Mouse (Mus musculus) neutrophil, adult 5-6 weeks (primary cell): ENCODE measurements around the gene Ccdc97. TPM values are rescaled to one million over a fixed set of nuclear protein-coding genes. Genes with fewer than 3 reads are reported as not detected.
A peak's percentile ranks its signal among the peaks of the same experiment; 100 is the strongest.

Experiments
- ATAC-seq: fragments of 151-379, 151-347 bp; 2 replicates; pipeline ENCODE4 v1.8.0; 2017; ENCODE audit warnings: mild to moderate bottlenecking, moderate TSS enrichment; ENCODE audit not compliant: insufficient number of reproducible peaks, poor library complexity, low FRiP score, severe bottlenecking; ENCODE audit errors: extremely low read depth
- total RNA-seq: library from RNA; stranded (forward); fragments of 200-1000 nt; gene quantifications from 2 replicates; pipeline ENCODE4 v1.2.3, GENCODE M21; 2017

The Ccdc97 gene
- total RNA-seq, 1 experiment from 2014 or later: 30.7 TPM

DNA sequence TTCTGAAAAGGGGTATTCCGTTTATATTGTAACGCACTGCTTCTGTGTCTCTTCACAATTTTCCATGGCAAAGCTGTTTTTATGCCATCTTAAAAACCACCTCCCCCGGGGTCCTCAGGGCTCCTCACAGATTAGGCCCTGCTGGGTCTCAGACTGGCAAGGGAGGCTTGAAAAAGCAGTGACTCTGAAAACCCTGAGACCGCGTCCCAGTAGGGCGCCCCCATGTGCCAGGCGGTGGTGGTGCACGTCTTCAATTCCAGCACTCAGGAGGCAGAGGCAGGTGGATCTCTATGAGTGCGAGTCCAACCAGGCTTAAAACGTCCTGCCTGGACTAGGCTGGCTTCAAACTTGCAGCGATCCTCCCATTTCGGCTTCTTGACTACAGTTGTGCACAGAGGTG lies 18.2 kb downstream of the Ccdc97 start:
- ATAC-seq: peak; percentile 50; the same call in 1 of the 2 replicates

DNA sequence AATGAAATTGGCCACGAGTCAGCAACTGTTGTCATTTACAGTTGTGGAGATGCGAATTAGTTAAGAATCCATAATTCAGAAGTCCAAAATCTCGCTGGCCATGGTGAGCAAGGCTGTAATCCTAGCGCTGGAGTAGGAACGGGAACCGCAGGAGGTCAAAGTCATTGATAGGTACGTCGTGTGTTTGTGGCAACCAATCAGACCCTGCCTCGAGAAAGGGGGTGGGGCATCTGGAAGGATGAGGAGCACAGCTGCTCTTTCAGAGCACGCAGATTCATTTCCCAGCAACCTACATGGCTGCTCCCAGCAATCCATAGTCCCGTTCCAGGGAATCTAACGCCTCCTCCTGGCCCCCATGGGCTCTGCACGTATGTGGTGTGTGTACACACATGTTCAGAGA lies 19.0 kb downstream of the Ccdc97 start:
- ATAC-seq: no peak

DNA sequence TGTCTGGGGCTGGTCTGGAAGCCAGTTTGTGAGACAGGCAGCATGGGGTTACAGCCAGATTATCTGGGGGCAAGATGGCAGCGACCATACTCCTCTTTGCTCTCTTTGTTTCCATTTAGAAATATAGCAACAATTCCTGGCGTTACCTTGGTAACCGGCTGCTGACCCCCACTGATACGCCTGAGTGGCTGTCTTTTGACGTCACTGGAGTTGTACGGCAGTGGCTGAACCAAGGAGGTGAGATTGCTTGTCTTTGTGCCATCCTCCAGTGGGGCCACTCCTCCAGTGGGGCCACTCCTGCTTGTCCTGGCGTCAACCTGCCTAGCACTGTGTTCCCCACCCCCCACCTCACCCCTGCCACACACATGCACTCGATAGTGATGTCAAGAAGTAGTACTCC lies 24.8 kb downstream of the Ccdc97 start:
- ATAC-seq: no peak

DNA sequence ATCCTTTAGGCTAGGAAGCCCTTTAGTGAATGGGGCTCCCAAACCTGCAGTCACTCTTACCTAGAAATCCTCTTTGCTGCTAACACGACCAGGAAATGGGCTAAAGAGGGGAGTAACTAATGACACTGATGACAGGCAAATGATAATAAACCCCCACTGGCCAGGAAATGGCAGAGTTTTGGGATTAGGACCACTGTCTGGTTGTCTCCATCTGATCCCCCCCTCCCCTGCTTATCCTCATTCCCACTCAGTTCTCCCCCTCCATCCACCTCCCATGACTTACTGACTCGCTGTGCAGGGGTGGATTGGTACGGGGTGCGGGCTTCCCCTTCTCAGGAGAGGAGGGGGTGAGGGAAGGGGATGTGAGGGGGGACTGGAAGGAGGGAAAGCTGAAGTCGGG lies 28.8 kb downstream of the Ccdc97 start:
- ATAC-seq: no peak

DNA sequence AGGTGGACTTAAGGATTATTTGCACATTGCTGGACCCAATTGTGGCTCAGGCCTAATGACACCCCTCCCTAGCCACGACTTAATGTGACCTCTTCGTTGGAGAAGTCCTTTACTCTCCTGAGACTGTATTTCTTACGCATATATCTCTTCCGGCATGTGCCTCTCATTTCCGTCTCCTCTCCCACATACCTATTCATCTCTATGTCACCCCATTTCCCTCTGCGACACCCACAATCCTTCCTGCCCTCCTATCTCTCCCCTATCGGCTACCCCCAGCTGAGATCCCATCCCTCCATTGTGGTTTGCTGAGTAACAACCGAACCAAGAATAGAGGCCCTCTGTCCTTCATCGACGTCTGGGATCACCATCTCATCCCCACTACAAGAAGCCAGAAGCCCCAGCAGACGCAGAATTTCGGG lies 29.3 kb downstream of the Ccdc97 start:
- ATAC-seq: peak; percentile 4; the same call in 1 of the 2 replicates

DNA sequence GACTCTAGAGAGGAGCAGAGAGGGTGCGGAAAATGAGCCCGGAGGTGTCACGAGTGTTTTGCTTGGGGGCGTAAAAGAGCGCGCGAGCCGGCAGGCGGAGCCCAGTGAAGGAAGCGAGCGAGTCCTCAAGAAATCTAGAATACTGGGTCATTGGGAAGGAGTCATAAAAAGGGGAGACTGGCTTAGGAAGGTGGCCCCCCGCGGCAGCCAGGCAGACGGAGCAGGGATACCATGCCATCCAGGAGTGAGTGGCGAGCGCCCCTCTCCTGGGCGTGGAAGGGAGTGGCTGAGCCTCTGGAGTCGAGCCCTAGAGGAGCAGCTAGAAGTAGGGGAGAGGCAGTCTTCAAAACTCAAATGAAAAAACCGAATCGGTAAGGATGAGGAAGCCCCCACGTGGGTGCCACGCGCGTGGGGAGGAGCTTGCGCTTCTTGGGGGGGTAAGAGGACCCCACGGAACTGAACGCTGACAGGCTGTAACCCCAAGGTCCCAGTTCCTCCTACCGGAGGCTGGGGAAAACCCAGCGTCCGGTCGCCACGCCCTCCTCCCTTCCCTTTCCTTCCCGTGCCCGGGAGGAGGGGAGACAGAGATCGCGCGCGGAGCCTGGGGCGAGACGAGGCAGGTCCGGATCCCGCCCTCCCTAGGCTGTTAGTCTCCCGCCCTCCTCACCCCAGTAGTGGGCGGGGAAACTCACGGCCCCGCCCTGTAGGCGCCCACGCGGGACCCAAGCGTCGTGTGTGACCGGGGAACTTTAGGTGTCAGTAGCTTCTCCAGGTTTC lies 29.9 kb downstream of the Ccdc97 start:
- peak; percentile 57 for ATAC-seq

DNA sequence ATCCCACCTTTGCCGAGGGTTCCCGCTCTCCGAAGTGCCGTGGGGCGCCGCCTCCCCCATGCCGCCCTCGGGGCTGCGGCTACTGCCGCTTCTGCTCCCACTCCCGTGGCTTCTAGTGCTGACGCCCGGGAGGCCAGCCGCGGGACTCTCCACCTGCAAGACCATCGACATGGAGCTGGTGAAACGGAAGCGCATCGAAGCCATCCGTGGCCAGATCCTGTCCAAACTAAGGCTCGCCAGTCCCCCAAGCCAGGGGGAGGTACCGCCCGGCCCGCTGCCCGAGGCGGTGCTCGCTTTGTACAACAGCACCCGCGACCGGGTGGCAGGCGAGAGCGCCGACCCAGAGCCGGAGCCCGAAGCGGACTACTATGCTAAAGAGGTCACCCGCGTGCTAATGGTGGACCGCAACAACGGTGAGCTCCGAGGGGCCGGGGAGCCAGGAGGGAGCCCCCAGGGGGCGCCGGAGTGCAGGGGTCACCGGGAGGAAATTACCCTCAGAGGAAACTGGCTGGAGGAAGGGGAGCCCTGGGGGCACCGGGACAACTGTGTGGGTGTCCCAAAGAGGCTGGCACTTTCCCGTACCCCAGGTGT lies 31.0 kb downstream of the Ccdc97 start:
- no peak for ATAC-seq

DNA sequence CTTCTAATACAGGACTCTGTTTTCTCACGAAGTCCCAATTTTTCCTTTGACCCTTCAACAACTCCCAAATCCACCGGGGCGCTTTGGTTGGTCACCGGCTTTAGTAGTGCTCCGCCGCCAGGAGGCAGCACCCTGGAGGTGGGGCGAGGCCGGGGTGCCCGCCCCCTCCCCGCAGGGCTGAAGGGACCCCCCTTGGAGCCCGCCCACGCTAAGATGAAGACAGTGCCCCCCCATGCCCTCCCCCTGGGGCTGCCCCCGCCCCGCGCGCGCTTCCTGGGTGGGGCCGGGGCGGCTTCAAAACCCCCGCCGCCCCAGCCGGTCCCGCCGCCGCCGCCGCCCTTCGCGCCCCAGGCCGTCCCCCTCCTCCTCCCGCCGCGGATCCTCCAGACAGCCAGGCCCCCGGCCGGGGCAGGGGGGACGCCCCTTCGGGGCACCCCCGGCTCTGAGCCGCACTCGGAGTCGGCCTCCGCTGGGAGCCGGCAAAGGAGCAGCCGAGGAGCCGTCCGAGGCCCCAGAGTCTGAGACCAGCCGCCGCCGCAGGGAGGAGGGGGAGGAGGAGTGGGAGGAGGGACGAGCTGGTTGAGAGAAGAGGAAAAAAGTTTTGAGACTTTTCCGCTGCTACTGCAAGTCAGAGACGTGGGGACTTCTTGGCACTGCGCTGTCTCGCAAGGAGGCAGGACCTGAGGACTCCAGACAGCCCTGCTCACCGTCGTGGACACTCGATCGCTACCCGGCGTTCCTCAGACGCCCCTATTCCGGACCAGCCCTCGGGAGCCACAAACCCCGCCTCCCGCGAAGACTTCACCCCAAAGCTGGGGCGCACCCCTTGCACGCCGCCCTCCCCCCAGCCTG lies 32.0 kb downstream of the Ccdc97 start, which contains the start of gene Tgfb1:
TSS of gene Tgfb1 (plus strand) at position 323 of the 852 bp plus-strand sequence.
- peak; percentile 31 for ATAC-seq

DNA sequence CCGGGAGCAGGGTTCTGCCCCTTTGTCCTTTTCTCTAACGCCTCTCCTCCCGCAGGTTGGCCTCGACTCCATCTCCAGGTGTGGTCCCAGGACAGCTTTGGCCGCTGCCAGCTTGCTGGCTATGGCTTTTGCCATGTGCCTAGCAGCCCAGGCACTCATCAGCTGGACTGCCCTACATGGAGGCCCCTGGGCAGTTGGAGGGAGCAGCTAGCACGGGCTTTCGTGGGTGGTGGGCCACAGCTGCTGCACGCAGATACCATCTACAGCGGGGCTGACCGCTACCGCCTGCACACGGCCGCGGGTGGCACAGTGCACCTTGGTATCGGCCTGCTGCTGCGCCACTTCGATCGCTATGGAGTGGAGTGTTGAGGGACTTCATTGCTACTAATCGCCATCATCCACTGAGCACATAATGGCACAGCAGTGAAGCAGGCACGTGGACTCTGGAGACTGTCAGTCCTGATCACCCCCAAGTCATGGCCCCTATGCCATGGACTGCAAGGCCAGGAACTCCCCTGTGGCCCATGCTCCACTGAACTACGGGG lies 32.9 kb downstream of the Ccdc97 start:
- ATAC-seq: no peak

DNA sequence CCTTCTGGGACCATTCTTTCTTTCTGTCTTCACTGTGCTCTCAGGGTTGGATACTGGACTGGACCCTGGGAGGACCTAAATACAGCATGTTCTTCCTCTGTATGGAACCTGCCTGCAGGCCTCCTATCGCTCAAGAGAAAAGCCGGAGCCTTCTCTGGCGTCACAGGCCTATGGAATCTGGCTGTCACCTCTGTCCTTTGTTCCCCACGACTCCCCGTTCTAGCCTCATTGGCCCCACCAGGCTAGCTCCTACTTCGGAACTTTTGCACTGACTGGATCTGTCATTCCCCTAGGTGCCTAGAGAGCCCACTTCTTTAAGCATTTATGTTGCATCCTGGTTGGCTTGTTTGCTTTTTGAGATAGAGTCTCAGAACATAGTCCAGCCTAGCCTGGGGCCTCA lies 34.2 kb downstream of the Ccdc97 start:
- no peak for ATAC-seq

DNA sequence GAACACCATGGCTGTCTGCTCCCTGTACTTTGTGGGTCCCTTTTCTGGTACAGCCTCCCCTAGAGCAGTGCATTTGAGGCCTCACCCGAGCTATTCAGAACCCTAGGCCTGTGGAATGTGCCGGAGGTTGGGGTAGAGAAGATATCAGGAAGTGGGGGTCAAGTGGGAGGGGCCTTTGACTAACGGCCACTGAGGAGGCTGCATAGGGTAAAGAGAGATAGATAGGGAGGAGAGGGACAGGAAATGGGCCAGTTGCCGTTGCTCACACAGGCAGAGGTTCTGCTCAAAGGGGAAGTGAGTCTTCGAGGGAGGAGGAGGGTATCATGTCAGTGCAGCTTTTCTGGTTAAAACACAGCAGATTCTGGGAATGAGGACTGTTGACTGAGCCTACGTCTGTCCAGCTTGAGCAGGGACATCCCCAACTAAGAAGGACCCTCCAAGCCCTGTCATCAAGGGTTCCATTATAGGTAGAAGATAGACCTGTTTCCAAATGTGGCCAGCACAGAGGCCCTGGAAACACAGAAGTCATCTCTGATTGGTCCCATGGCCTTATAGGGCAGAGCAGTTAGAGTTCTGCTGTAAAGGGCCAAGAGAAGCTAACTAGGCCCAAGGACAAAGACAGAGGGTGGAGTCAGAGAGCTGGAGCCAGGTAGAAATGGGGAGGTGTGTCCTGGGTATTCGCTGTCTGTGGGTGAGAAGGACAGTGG lies 35.3 kb downstream of the Ccdc97 start:
- ATAC-seq: peak; percentile 44

DNA sequence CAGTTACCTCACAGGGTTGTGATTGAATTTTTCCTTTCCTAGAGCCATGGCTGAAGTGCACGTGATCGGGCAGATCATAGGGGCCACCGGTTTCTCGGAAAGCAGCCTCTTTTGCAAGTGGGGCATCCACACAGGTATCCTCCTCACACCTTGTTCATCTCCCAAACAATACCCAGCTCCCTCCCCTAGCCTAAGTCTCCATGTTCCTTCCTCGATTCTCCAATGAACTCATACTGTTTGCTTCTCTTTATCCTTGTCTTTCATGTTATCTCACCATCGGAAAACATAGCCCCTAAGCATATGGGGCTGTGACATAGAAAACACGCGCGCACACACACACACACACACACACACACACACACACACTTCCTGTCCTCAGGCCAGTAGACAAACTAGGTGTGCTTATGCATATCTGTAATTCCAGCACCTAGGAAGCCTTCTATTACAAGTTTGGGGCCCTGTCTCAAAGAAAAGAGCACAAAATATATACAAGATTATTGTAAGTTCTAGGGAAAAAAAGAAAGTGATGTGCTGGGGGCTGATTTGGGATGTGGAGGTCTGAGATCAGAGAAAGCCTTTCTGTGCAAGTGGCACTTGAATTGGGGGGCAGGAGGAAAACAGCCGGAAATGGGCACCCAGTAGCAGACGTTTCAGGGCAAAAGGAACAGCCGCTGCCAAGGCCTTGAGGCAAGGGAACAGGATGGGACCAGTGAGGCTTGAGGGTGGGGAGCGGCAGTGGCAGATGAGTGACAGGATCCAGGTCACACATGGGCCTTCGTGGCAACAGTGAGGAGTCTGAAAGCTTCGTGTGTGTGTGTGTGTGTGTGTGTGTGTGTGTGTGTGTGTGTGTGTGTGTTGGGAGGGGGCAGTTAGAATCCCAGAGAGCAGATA lies 37.3 kb downstream of the Ccdc97 start:
- ATAC-seq: no peak

DNA sequence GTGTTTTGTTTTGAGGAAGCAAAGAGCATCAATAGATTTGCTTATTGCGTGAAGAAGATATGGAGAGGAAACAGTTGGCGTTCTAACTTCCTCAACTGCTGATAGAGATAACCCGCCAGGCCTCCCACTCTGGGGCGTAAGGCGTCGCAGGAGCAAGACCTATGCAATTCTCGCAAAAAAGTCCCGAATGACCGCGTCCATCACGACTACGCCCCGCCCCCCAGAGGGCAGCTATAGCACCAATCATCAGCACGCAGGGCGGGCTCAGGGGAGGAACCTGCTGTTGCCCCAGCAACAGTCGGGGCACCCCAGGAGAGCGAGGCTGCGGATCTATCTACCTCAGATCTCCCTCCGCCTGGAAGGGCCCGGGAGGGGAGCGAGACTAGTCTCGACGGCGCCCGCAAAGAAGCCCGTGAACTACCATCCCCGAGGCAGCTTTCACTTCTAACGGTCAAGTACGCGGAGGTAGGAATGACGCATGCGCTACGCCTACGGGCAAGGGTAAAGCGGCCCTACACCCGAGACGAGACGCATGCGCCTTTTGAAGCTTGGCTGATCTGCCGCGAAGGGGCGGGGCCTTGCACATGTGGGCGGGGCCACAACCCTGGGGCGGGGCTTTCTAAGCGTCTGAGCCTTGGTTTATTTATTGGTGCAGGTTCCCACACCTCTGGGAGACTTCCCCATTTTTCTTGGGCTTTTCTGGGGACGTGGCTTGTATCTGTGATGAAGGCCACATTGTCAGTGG lies 38.2 kb downstream of the Ccdc97 start, which contains the start of gene B9d2:
TSS of gene B9d2 (plus strand) at position 267 of the 745 bp plus-strand sequence.
- peak; percentile 79 for ATAC-seq

DNA sequence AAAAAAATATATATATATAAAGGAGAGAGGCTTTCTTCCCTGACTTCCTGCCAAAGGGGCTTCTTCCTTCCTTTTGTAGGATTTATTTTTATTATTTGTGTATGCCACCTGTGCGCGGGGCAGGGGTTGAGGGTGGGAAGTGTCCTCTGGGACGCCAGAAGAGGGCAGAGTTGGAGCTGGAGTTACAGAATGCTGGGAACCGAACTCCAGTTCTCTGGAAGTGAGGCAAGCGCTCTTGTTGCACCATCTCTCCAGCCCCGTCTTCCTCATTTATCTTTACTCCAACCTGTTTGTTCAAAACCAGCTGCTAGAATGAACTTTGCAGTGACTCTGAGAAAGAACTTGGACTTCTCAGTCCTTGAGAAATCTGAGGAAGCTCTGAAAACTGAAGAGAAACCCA lies 38.9 kb downstream of the Ccdc97 start:
- no peak for ATAC-seq

DNA sequence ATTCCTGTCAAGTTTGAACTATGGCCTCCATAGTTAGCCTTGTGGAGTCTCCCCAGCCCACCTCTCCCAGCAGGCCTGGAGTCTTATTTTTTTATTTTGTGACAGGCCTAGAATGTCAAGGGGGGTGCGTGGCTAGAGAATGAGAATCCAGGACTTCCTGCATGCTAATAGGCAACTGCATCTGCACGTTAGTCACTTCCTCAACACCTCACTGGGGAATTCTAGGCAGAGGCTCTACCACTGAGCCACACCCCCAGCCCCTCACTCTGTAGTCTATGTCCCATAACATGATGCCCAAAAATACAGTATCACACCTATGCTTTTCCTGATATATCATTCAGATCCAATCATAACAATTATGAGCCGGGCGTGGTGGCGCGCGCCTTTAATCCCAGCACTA lies 41.9 kb downstream of the Ccdc97 start:
- ATAC-seq: no peak

DNA sequence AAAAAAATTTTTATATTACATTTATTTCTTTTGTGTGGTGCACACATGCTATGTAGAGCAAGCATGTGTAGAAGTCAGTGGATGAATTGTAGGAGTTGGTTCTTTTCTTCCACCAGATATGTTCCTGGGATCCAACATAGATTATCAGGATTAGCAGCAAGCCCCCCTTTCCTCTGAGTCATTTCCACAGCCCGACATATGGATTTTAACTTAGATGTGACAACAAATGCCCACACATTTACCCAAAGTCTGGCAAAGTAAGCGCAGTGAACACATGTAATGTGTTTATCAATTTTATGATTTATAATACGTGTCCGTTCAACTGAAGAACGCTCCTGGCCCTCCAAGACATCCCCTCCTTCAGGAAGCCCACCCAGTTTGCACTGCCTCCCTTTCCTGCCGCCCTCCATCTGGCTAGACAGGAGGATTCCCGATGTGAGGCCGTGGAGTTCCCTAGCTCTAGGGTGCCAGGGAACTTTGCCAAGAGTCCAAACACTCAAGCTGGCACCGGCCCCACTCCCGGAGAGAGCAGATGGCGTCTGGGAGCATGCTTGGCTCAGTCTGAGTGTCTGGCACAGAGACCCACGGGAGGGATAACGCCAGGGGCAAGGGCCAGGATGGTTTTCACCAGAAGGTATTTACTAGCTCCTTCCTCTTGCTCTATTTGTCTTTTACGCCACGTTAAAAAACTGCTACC lies 42.7 kb downstream of the Ccdc97 start:
- ATAC-seq: no peak

DNA sequence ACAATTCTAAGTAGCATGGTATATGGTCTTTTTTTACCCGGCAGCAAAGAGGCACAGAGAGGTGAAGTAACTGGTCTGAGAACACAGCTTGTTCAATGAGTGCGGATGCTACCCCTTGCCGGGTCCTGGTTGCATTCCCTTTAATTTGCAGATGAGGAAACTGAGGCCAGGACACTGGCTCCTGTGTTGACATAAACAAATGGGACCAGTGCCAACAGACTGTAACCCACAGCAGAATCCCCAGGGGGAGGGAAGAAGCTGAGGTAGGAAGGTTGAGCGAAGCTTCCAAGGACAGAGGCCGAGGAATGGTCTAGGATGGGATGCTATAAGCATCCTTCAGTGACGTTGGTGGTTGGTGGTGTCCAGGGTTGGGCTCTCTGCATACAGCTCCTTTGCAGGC lies 43.5 kb downstream of the Ccdc97 start:
- ATAC-seq: no peak
